Mouse (Mus musculus): ENCODE measurements around the gene Fras1.

- no peak for TF ChIP-seq POLR2A (IDR thresholded peaks at IDR 0.05; ENCODE audit: insufficient read depth, low read length)
- TF ChIP-seq CTCF (IDR thresholded peaks at IDR 0.05; ENCODE audit: low read depth, low read length), result no peak
- no peak for TF ChIP-seq EP300 (IDR thresholded peaks at IDR 0.05; ENCODE audit: insufficient read depth, low read depth, low read length)
Measured at GRCm38 (mm10) chr5:96616954-96617646, 243.3 kb downstream of the Fras1 start.

All from ES-Bruce4 (cell line).